Comparison of ENCODE assay signal across 16 mouse cellular contexts in the genomic region with DNA sequence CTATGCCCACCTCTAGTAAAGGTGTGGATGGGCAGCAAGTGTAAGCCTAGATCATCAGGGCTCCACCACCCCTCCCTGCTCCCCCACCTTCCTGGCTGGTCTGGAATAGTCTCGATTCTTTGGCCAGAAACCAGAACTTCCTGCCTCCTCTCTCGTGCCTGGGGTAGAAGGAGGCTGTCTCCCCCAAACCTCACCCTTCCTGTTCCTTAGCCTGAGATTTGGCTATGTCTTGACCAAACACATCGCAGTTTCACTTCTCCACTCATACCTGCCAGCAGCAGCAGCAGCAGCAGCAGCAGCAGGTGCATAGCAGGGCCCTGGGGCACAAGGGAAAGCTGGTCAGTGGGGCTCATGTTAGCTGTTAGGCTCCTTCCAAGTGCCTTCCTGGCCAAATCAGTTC. TPM values are rescaled to one million over a fixed set of nuclear protein-coding genes. Genes with fewer than 3 reads are reported as not detected.
DNase-seq lines count a peak whose midpoint lies in the region; ATAC-seq and TF ChIP-seq lines count a peak whose summit lies in the region.
"Had no signal": no experiment of that assay in that cellular context is flagged by ENCODE, and none has a peak within 500 bp of the region (broad histone marks: within the 10 kb centered on the region; RNA-seq: fewer than 3 reads in every experiment).

No protein-coding gene starts in this region.

- no peaks in the 10 kb centered on the region for H3K27me3 ChIP-seq in heart, postnatal 0 days (ENCODE audit: control insufficient read depth, insufficient read depth, low read length)
- no peaks in the 10 kb centered on the region for H3K27me3 ChIP-seq in stomach, embryonic 16.5 days (ENCODE audit: control insufficient read depth, insufficient read depth, low read length)
- H3K27me3 ChIP-seq in stomach, postnatal 0 days (ENCODE audit: control insufficient read depth, insufficient read depth, low read length) = no peaks in the 10 kb centered on the region
- H3K27me3 ChIP-seq: stomach, embryonic 15.5 days had no signal

- no peak for ATAC-seq in heart, postnatal 0 days (ENCODE audit: insufficient read depth, low read depth)
- ATAC-seq in stomach, embryonic 16.5 days (ENCODE audit: insufficient read depth, low FRiP score) = no peak
- ATAC-seq in stomach, postnatal 0 days (ENCODE audit: low FRiP score, low TSS enrichment) = no peak
- ATAC-seq: forebrain, postnatal 0 days; hindbrain, embryonic 16.5 days had no signal

- H3K4me2 ChIP-seq in heart, postnatal 0 days (ENCODE audit: low read depth, low read length) = peak overlapping the region; percentile 17; the same call in 1 of the 2 replicates
- H3K4me2 ChIP-seq in stomach, embryonic 16.5 days (ENCODE audit: low read depth, low read length) = no peak overlapping the region
- H3K4me2 ChIP-seq in stomach, postnatal 0 days (replicated peaks; ENCODE audit: low read depth) = no peak overlapping the region
- H3K4me2 ChIP-seq: liver, embryonic 13.5 days; stomach, embryonic 15.5 days had no signal

- TF ChIP-seq EP300 in heart, postnatal 0 days (IDR thresholded peaks at IDR 0.05; ENCODE audit: low read depth) = no peak
- no peak for TF ChIP-seq EP300 in stomach, postnatal 0 days (optimal IDR thresholded peaks at IDR 0.05)

- 0 out of 2 replicates have a peak, but pooled peaks cover 3% of the 10 kb centered on the region for H3K36me3 ChIP-seq in heart, postnatal 0 days (replicated peaks; ENCODE audit: control insufficient read depth, insufficient read depth, low read length)
- H3K36me3 ChIP-seq in stomach, embryonic 16.5 days (ENCODE audit: control insufficient read depth, insufficient read depth, low read length) = no peaks in the 10 kb centered on the region
- no peaks in the 10 kb centered on the region for H3K36me3 ChIP-seq in stomach, postnatal 0 days (ENCODE audit: control insufficient read depth, insufficient read depth, low read length)
- H3K36me3 ChIP-seq: liver, embryonic 13.5 days; stomach, embryonic 15.5 days had no signal

- H3K27ac ChIP-seq in gastrocnemius, adult 2 months = peak overlapping the region; percentile 49
- H3K27ac ChIP-seq in heart, postnatal 0 days (ENCODE audit: low read depth) = peak overlapping the region; percentile 67
- H3K27ac ChIP-seq in stomach, embryonic 16.5 days (ENCODE audit: low read length) = no peak overlapping the region
- no peak overlapping the region for H3K27ac ChIP-seq in stomach, postnatal 0 days (replicated peaks)
- H3K27ac ChIP-seq: liver, embryonic 13.5 days; stomach, embryonic 15.5 days had no signal

- no peak for TF ChIP-seq CTCF in gastrocnemius, adult 2 months (IDR thresholded peaks at IDR 0.05)
- no peak for TF ChIP-seq CTCF in heart, postnatal 0 days (IDR thresholded peaks at IDR 0.05; ENCODE audit: low read depth)
- no peak for TF ChIP-seq CTCF in stomach, postnatal 0 days (IDR thresholded peaks at IDR 0.05; ENCODE audit: low read depth)

- 16% methylated on average over 3 of the region's 3 CpGs for WGBS in heart, postnatal 0 days
- 33% methylated on average over 3 of the region's 3 CpGs for WGBS in stomach, embryonic 16.5 days
- 27% methylated on average over 3 of the region's 3 CpGs for WGBS in stomach, postnatal 0 days

- no peak overlapping the region for H3K9ac ChIP-seq in heart, postnatal 0 days (replicated peaks; ENCODE audit: low read depth, low read length)
- H3K9ac ChIP-seq in stomach, embryonic 16.5 days (ENCODE audit: low read length) = peak overlapping the region; percentile 47; the same call in 1 of the 2 replicates
- no peak overlapping the region for H3K9ac ChIP-seq in stomach, postnatal 0 days (ENCODE audit: low read length)
- H3K9ac ChIP-seq: forebrain, postnatal 0 days; stomach, embryonic 15.5 days had no signal

- no peak for DNase-seq in gastrocnemius, adult 2 months
- DNase-seq in gastrocnemius, postnatal 36 days = no peak
- DNase-seq in heart, postnatal 0 days (ENCODE audit: low spot score) = no peak
- no peak for DNase-seq in heart, adult 9 months (ENCODE audit: low spot score in 2 of 2)
- no peak for DNase-seq in stomach, postnatal 0 days (ENCODE audit: low spot score)
- DNase-seq in left cerebral cortex, adult 18-20 months (ENCODE audit: low spot score in 2 of 2) = no peak
- no peak for DNase-seq in frontal cortex, postnatal 25 days (ENCODE audit: low spot score in 2 of 2)
- DNase-seq: cerebellum, postnatal 14 days; forebrain, postnatal 0 days; gastrocnemius, postnatal 25 days; liver, embryonic 13.5 days; midbrain, embryonic 14.5 days; thymus, postnatal 25 days had no signal

- no peaks in the 10 kb centered on the region for H3K9me3 ChIP-seq in heart, postnatal 0 days (replicated peaks; ENCODE audit: control insufficient read depth, low read length)
- no peaks in the 10 kb centered on the region for H3K9me3 ChIP-seq in stomach, embryonic 16.5 days (replicated peaks; ENCODE audit: control insufficient read depth, low read length)
- H3K9me3 ChIP-seq in stomach, postnatal 0 days (ENCODE audit: control insufficient read depth, low read length) = no peaks in the 10 kb centered on the region
- H3K9me3 ChIP-seq: liver, embryonic 13.5 days; stomach, embryonic 15.5 days had no signal

- H3K4me1 ChIP-seq in heart, postnatal 0 days (ENCODE audit: control insufficient read depth, insufficient read depth) = peaks cover 53% of the 10 kb centered on the region
- H3K4me1 ChIP-seq in stomach, embryonic 16.5 days (ENCODE audit: control insufficient read depth, insufficient read depth, low read length) = peaks cover 35% of the 10 kb centered on the region
- H3K4me1 ChIP-seq in stomach, postnatal 0 days (replicated peaks; ENCODE audit: control insufficient read depth, insufficient read depth) = peaks cover 5% of the 10 kb centered on the region

- H3K4me3 ChIP-seq in gastrocnemius, adult 2 months = no peak overlapping the region
- H3K4me3 ChIP-seq in heart, postnatal 0 days (ENCODE audit: low read depth, low read length) = no peak overlapping the region
- no peak overlapping the region for H3K4me3 ChIP-seq in stomach, embryonic 16.5 days (replicated peaks; ENCODE audit: low read length)
- H3K4me3 ChIP-seq in stomach, postnatal 0 days (ENCODE audit: low read depth, low read length) = no peak overlapping the region
- H3K4me3 ChIP-seq: liver, embryonic 13.5 days; stomach, embryonic 15.5 days had no signal

- intact Hi-C loops in gastrocnemius, adult 2 months (cut with DNase I) = no loop called here
- intact Hi-C loops in gastrocnemius, postnatal 36 days (cut with DNase I) = no loop called here

RNA-seq across cellular contexts. Expression of a gene that starts 5.6 kb away (rescaled TPM):
- 1 to 10 TPM; 2.2 to 2.3 TPM for total RNA-seq in gastrocnemius, adult 2 months (2021)
- total RNA-seq in gastrocnemius, postnatal 36 days (2021) = 1 to 10 TPM; 2.4 to 2.9 TPM
- total RNA-seq in heart, postnatal 0 days (2014; rRNA removed; ENCODE audit: low replicate concordance) = 106 and 156 TPM in 2 replicates
- 21.4 and 23.3 TPM in 2 replicates for polyA plus RNA-seq in heart, postnatal 0 days (2015; fragmentation: Nextera tagmentation; extraction: Ambion mirVana)
- polyA plus RNA-seq in stomach, embryonic 16.5 days (2015; fragmentation: Nextera tagmentation; extraction: Ambion mirVana) = 18.9 and 22.5 TPM in 2 replicates
- polyA plus RNA-seq in stomach, postnatal 0 days (2015; fragmentation: Nextera tagmentation; extraction: Ambion mirVana) = 27.5 and 31.2 TPM in 2 replicates
- total RNA-seq in left cerebral cortex, adult 18-20 months (2021) = 10 to 100 TPM; 32.2 to 32.6 TPM

RNA-seq across cellular contexts. Expression of a gene that starts 45.5 kb away (rescaled TPM):
- total RNA-seq in gastrocnemius, adult 2 months (2021) = 1 to 10 TPM; 4.0 to 4.7 TPM
- 1 to 10 TPM; 4.5 to 4.6 TPM for total RNA-seq in gastrocnemius, postnatal 36 days (2021)
- total RNA-seq in heart, postnatal 0 days (2014; rRNA removed; ENCODE audit: low replicate concordance) = 16.3 and 27.4 TPM in 2 replicates
- 17.9 and 20.7 TPM in 2 replicates for polyA plus RNA-seq in heart, postnatal 0 days (2015; fragmentation: Nextera tagmentation; extraction: Ambion mirVana)
- 33.7 and 38.1 TPM in 2 replicates for polyA plus RNA-seq in stomach, embryonic 16.5 days (2015; fragmentation: Nextera tagmentation; extraction: Ambion mirVana)
- polyA plus RNA-seq in stomach, postnatal 0 days (2015; fragmentation: Nextera tagmentation; extraction: Ambion mirVana) = 14.7 and 14.8 TPM in 2 replicates
- total RNA-seq in left cerebral cortex, adult 18-20 months (2021) = 10 to 100 TPM in 1 of 2 experiments, 1 to 10 TPM in 1; 9.6 to 10.2 TPM

RNA-seq across cellular contexts. Expression of a gene that starts 45.5 kb away (rescaled TPM):
- under 1 TPM; 0.28 to 0.46 TPM for total RNA-seq in gastrocnemius, adult 2 months (2021)
- under 1 TPM in 1 of 2 experiments, not detected in 1; 0.15 TPM for total RNA-seq in gastrocnemius, postnatal 36 days (2021)
- total RNA-seq in heart, postnatal 0 days (2014; rRNA removed; ENCODE audit: low replicate concordance) = not detected in 2 replicates
- 0.26 and 0.33 TPM in 2 replicates for polyA plus RNA-seq in heart, postnatal 0 days (2015; fragmentation: Nextera tagmentation; extraction: Ambion mirVana)
- polyA plus RNA-seq in stomach, embryonic 16.5 days (2015; fragmentation: Nextera tagmentation; extraction: Ambion mirVana) = 0.61 and 0.64 TPM in 2 replicates
- polyA plus RNA-seq in stomach, postnatal 0 days (2015; fragmentation: Nextera tagmentation; extraction: Ambion mirVana) = 0.36 and 0.58 TPM in 2 replicates
- 1 to 10 TPM; 1.0 to 1.1 TPM for total RNA-seq in left cerebral cortex, adult 18-20 months (2021)

RNA-seq across cellular contexts. Expression of a gene that starts 54.6 kb away (rescaled TPM):
- total RNA-seq in gastrocnemius, adult 2 months (2021) = 1 to 10 TPM; 1.7 to 4.1 TPM
- total RNA-seq in gastrocnemius, postnatal 36 days (2021) = 1 to 10 TPM; 2.2 to 2.4 TPM
- total RNA-seq in heart, postnatal 0 days (2014; rRNA removed; ENCODE audit: low replicate concordance) = 15.9 and 22.0 TPM in 2 replicates
- polyA plus RNA-seq in heart, postnatal 0 days (2015; fragmentation: Nextera tagmentation; extraction: Ambion mirVana) = 11.4 and 13.1 TPM in 2 replicates
- 102 and 104 TPM in 2 replicates for polyA plus RNA-seq in stomach, embryonic 16.5 days (2015; fragmentation: Nextera tagmentation; extraction: Ambion mirVana)
- polyA plus RNA-seq in stomach, postnatal 0 days (2015; fragmentation: Nextera tagmentation; extraction: Ambion mirVana) = 34.6 and 35.3 TPM in 2 replicates
- total RNA-seq in left cerebral cortex, adult 18-20 months (2021) = 100 to 1,000 TPM; 112 to 119 TPM

Comparison
In these comparisons a context has a peak if more than half of its experiments do, and no peak if none do; other contexts are left out.
1. H3K27ac ChIP-seq: peak in gastrocnemius, adult 2 months (single experiment) and heart, postnatal 0 days (single experiment); none in stomach, embryonic 16.5 days (single experiment) and stomach, postnatal 0 days (single experiment).
2. RNA of a gene that starts 5.6 kb away (total RNA-seq): 106 to 156 TPM in heart, postnatal 0 days and 32.2 to 32.6 TPM in left cerebral cortex, adult 18-20 months; 2.4 to 2.9 TPM in gastrocnemius, postnatal 36 days and 2.2 to 2.3 TPM in gastrocnemius, adult 2 months; every median in the first group is over 4 times any median in the second.